Mouse (Mus musculus): ENCODE measurements around the gene Pde4dip.

Gene Pde4dip

GRCm38 (mm10) chr3:97900516-97901490, 12.3 kb upstream of the Pde4dip start, which contains the start of gene Sec22b:
Sec22b (plus strand) TSS chr3:97901190.
- DNase-seq: peak; percentile 90

- no peak for DNase-seq
These were observed 9.9 kb upstream of the Pde4dip start for GRCm38 (mm10) chr3:97898381-97898780.

- no peak for DNase-seq
These were observed 6.2 kb upstream of the Pde4dip start for GRCm38 (mm10) chr3:97894695-97895094.

DNA sequence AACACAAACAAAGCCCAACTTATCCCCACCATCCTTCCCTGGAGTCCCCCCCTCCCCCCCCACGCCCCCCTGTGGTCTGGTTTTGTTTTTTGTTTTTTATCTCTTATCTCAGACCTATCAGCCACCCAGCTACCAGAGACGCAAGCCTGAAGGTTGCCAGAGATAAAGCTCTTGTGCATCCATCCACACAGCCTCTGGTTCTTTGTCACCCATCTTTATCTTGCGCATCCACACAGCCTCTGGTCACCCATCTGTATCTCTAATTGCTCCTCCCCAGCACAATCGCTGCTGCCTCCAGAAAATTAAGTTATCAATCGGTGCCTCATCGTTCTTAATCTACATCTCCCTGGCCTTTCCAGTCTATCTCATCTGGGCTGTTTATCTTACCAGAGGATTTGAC, 1.7 kb upstream of the Pde4dip start:
- no peak for DNase-seq

DNA sequence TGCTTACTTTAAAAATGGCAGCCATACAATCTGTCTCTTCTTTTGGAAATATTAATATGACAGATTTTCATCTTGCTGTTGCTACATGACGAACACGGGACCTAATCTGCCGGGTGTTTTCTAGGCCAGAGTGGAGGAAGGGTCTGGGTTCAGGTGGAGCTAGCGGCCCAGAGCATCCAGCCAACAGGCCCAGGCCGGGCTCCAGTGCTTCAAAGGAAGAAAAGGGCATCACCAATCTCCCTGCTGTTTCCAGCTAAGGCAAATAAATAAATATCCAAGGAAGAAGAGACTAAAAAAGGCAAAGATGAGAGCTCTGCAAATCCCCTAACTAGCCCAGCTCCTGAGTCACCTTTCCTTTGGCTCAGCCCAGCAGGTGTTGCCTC, 731 bp downstream of the Pde4dip start:
- DNase-seq: peak; percentile 67

DNA sequence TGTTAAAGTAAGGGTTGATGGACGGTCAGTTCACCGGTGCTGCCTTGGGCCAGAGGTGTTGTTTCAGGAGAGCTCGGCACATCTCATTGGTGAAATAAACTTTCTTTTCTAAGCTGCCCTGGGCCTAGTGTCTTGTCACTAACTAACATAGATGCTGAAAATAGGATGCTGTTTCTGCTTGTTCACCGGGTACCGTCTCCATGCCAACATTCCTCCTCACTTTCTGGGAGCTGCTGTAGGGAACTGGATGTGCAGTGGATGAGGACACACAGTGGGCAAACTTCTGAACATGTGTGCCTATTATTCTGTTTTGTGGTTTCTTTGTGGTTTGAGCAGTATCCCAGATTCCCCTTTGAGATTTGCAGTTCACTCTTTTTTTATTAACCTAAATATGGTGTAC, 6.9 kb downstream of the Pde4dip start:
- DNase-seq: no peak

DNA sequence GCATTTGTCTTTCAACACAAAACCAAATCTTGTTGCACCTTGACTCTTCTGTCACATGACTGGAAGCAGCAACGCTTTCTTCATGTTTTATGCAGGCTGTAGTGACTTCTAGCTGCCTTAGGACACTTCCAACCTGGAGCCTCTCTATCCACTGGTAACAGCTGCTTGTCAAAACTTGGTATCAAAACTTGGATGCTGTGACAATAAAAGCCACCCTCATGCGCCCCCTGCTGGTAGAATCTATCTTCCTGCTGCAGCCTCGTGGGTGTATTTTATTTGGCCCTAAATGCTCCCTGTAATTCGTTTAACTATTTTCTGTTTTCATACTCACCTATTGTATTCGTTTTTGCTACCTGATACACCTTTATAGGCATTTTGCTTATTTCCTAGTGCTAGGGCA, 9.3 kb downstream of the Pde4dip start:
- DNase-seq: peak; percentile 49

GRCm38 (mm10) chr3:97876259-97876658, 12.2 kb downstream of the Pde4dip start:
- DNase-seq: no peak

DNA sequence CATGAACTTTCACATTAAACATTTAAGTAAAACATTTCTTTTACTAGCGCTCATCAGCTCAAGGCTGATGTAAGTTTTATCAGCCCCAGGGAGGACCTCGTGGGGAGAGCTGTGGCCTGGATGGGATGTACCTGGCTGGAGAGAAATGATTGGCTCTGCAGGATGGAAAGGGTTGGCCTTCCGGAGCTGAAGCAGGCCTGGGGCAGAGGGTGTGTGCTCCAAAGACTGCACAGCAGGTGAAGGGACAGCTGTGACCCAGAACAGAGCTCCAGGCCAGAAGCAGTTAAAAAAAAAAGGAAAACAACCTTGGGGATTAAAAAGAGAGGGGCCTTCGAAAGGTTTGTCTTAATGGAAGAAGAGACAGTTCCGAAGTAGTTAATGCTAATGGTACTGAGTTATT, 13.7 kb downstream of the Pde4dip start:
- no peak for DNase-seq

GRCm38 (mm10) chr3:97869730-97870129, 18.8 kb downstream of the Pde4dip start:
- no peak for DNase-seq

GRCm38 (mm10) chr3:97868733-97869132, 19.8 kb downstream of the Pde4dip start:
- no peak for DNase-seq

DNA sequence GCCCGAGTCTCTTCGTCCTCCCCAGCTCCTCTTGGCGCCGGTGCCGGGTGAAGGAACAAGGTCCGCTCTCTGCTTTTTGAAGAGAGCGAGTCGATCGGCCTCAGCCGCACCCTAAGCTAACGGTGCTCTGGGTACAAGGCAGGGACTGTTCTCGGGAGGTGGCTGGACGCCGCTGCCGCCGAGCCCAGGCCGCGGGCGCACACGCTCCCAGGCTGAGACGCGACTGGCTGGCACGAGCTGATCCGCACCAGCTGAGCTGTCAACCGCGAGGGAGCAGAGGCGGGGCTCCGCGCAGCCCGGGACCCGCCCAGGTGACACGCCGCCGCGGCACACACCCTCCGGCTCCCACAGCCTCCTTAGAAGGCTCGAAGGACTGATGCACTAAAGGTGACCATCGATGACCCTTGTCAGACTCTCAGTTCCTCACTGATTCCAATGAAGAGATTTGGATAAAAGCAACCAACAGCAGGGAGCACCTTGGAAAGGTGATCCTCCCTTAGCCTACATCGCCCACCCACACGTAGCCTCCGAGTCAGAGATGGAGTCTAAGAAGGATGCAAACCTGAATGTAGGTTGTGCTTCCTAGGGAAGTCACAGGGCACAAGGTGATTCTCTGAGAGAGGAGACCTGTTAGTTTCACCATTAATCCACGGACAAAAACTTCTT, 20.4 kb downstream of the Pde4dip start:
- DNase-seq: peak; percentile 66

DNA sequence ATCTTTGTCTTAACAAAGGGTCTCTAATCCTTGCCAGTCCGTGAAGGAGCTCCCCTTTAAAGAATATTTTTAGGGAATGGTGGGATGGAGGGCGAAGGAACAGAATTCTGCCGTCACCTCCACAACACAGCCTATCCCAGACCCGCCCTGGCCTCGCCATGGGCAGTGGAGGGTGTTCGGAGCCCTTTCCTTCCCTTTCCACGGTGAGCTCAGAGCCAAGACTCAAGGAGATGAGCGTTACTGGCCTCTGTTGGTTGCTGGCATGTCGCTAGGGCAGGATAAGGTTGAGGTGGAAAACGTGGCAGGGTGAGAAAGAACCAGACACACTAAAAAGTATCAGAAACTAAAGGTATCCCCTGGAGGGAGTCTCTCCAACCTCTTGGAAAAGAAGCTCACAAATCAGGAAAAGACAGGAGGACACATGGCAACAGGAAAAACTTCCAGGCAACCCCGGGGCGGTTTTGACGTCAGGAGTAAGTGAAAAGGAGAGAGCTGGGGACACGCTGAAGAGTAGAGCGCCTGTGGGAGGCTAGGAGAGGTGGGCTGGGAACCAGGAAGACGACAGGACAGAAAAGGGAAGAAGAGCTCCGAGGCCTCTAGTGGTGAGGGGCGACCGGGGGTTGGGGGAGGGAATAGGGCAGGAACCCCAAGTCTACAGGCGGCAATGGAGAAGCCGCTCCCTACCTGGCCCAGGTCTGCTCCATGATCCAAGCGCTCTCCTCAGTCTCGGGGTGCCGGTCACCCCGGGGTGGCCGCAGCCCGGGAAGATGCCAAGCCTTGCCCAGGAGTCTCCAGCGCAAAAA, 21.1 kb downstream of the Pde4dip start:
- DNase-seq: peak; percentile 35

DNA sequence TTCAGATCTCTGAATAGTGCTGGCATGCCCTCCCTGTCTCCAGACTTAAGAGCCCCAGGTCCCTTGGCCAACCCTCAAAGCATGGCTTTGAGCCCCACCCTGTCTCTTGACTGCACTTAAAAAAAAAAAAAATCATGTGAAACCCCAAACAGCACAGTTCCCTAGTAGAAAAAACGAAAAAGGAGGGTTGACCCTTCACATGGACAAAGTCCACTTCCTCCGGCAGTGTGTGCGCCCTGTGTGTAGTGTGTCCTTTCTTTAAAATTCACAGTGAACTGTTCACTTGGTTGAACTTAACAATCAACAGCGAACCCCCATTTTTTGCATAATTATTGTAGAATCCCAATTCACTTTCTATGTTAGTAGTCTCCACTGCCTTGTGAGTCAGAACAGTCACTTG, 21.8 kb downstream of the Pde4dip start:
- no peak for DNase-seq

DNA sequence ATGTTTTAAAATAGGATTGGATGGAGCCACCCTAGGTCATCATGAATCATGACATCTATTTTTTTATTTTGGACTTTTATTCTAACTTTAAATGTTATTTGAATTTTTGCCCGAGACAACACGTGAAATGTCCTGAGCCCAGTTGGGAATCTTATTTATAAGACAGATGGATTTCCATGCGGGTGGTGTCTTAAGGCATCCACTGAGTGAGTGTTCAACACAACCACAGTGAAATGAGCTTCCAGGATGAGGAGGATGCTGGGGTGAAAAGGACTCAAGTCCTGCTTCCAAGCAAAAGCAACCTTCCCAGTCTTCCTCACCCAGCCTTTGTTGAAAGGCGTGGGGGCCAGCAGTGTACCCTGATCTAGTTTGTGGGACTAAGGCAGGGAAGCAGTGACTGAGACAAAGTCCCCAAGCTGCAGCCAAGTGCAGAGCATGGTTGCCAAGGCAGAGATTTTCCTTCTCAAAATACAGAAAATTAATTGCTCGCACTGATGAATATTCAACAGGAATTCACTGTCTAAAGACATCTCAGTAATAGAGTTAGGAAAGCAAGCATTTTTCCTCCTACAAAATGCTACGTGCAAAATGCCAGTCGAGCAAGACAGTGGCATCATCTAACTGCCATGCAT, 27.6 kb downstream of the Pde4dip start:
- DNase-seq: no peak

DNA sequence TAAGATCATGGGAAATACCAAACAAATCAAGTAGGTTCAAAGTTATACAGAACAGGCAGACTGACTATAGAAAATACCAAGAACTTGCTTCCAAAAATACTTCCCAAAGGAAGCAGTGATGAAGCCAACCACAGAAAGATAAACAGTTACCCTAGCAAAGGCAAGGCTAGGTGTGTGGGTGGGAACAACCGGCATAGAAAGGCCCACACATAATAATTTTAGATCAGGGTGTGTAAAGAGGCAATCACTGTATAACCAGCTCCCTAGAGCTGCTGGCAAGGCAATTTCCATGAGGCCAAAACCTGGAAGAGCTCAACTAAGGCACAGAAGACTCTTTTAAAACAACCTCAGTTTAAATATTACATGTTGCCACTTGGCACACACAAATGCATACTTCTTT, 29.1 kb downstream of the Pde4dip start:
- DNase-seq: no peak

DNA sequence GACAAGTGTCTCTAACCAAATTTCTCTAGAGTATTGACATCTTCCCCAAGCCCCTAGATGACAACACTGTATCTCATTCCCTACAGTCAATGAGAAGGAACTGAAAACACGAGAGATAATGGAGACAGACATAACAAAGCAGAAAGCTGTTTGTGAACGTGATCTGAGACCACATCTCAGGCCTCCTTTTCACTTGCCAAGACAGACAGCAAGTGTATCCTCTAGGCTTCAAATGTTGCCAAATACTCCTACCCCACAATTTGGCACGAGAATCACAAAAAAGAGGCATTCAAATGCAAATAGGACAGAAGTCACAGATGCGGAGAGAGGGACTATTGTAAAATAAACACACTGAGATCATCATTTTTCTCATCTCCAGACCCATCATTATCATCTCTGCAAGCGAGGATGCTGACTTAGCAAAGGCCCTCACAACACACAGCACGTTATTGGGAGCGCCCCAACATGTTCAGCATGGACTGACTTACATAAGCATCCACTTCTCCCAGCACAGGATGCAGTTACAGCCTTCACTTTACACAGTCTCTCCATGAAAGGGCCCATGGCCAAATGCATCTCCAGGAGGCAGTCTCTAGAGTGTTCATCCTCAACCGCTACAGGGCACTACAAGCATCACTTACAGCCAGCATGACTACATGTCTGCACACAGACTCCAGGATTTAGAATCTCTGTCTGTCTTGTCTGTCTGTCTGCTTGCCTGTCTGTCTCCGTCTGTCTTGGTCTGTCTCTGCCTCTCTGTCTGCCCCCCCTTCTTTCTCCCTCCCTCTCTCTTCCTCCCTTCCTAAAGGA, 33.7 kb downstream of the Pde4dip start:
- DNase-seq: peak; percentile 86

- DNase-seq: no peak
These were observed 36.7 kb downstream of the Pde4dip start for GRCm38 (mm10) chr3:97851803-97852202.

GRCm38 (mm10) chr3:97847626-97848025, 40.9 kb downstream of the Pde4dip start:
- no peak for DNase-seq

DNA sequence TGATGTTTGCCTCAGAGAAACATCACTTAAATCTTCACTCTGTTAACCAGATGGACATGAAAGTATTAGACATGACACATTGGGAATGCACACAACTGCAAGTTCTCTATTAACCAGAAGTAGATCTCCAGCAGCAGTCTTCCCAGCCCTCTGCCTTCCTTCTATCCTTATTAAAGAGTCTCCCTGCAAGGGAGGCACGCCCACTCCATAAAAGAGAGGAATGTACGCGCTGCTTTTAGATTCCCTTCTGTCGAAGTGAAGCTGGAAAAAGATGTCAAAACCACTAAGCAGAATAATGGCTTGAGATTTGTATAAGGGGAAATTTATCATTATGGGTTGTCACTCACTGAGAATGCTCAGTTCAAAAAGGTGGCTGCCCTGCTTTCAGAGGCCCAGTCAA, 42.1 kb downstream of the Pde4dip start:
- no peak for DNase-seq

GRCm38 (mm10) chr3:97844821-97845201, 43.7 kb downstream of the Pde4dip start:
- no peak for DNase-seq

Data from cerebellum, adult 9-11 months (tissue).